Mouse (Mus musculus) limb, embryonic 14.5 days (tissue): ENCODE results near the gene D630036H23Rik. TPM values are rescaled to one million over a fixed set of nuclear protein-coding genes. Genes with fewer than 3 reads are reported as not detected.
"Not testable (repeated sequence)": the region's sequence is repeated elsewhere in the genome, so short reads cannot be mapped to it uniquely, and the experiment has no call there.

Experiments
- ATAC-seq: fragments of 200-750 bp; cut with Nextera tagmentation; 2 replicates; pipeline ENCODE4 v1.8.0; 2017; ENCODE audit warnings: low read depth, moderate number of reproducible peaks, moderate TSS enrichment; ENCODE audit not compliant: low FRiP score
- DNase-seq: peaks from one replicate; pipeline ENCODE4 v3.0.0-alpha.2; 2015; ENCODE audit warnings: low spot score
- H3K27ac ChIP-seq: fragments of 300-500 bp; sonication (generic); replicated peaks from 2 replicates; pipeline ENCODE4 v1.5.1; 2014; ENCODE audit warnings: low read depth, mild to moderate bottlenecking, low read length, moderate library complexity, mixed read lengths
- H3K27me3 ChIP-seq: fragments of 300-500 bp; sonication (generic); 2 replicates; pipeline ENCODE4 v1.6.1; 2014; ENCODE audit warnings: low read length, mixed read lengths; ENCODE audit not compliant: control insufficient read depth, insufficient read depth
- H3K36me3 ChIP-seq: fragments of 300-500 bp; sonication (generic); 2 replicates; pipeline ENCODE4 v1.6.1; 2014; ENCODE audit warnings: mild to moderate bottlenecking, low read length, moderate library complexity, mixed read lengths; ENCODE audit not compliant: control insufficient read depth, insufficient read depth
- H3K4me1 ChIP-seq: fragments of 300-500 bp; sonication (generic); 2 replicates; pipeline ENCODE4 v1.6.1; 2014; ENCODE audit warnings: antibody characterized with exemption, low read length, mixed read lengths; ENCODE audit not compliant: control insufficient read depth, insufficient read depth
- H3K4me2 ChIP-seq: fragments of 300-500 bp; sonication (generic); replicated peaks from 2 replicates; pipeline ENCODE4 v1.6.1; 2014; ENCODE audit warnings: low read depth, mild to moderate bottlenecking, low read length, moderate library complexity; ENCODE audit not compliant: severe bottlenecking
- H3K4me3 ChIP-seq: fragments of 300-500 bp; sonication (generic); replicated peaks from 2 replicates; pipeline ENCODE4 v1.5.1; 2014; ENCODE audit warnings: low read length
- H3K9ac ChIP-seq: fragments of 300-500 bp; sonication (generic); 2 replicates; pipeline ENCODE4 v1.6.1; 2014; ENCODE audit warnings: mild to moderate bottlenecking, low read depth, low read length, moderate library complexity; ENCODE audit not compliant: severe bottlenecking
- H3K9me3 ChIP-seq: fragments of 300-500 bp; sonication (generic); 2 replicates; pipeline ENCODE4 v1.6.1; 2016; ENCODE audit warnings: low read length; ENCODE audit not compliant: control insufficient read depth
- POLR2A ChIP-seq: fragments of 200-500 bp; IDR thresholded peaks from 2 replicates; pipeline ENCODE4 v1.8.0; 2012; ENCODE audit warnings: inconsistent platforms, mild to moderate bottlenecking, moderate library complexity, borderline replicate concordance; ENCODE audit not compliant: insufficient read depth, insufficient read length; ENCODE audit errors: extremely low read depth
- WGBS: fragments of 180-500 bp; shearing (Covaris S2); extraction: QIAGEN DNeasy Blood & Tissue Kit; methylation state at CpG from one replicate; pipeline ENCODE4 v1.1.7; 2014; 5-methylcytosine and 5-hydroxymethylcytosine counted together
- polyA plus RNA-seq, 2 experiments: library from polyadenylated mRNA; depleted of rRNA in 1 of 2; stranded (reverse) in 1 of 2; unstranded in 1 of 2; fragments of >200 nt; fragmentation: Nextera tagmentation in 1 of 2; extraction: Ambion mirVana in 1 of 2; gene quantifications; 2 replicates each; pipeline versions ENCODE4 v1.2.1 to v1.2.3; 2012 to 2014

The D630036H23Rik gene
- polyA plus RNA-seq, 2 experiments, result 0.99 to 1.6 TPM

DNA sequence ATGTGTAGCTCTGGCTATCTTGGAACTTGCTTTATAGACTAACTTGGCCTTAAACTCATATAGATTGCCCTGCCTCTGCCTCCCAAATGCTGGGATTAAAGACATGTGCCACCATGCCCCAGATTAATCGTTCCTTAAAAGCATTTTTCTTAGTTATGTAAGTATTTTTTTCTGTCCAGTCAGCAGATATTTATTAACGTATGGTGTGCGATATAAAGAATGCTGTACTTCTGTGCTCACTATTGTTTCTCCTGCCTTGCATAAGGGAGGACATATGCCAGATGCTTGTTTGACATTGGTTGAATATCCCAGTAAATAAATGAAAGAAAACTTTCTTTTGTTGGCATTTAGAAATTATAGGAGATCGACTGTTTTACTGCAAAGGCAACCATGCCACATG is 5.0 kb upstream of the D630036H23Rik start:
- TF ChIP-seq POLR2A, result no peak
- H3K9me3 ChIP-seq, result no peaks in the 10 kb centered on the region
- no peaks in the 10 kb centered on the region for H3K36me3 ChIP-seq
- H3K4me1 ChIP-seq, result 0 out of 2 replicates have a peak, but pooled peaks cover 2% of the 10 kb centered on the region
- H3K4me2 ChIP-seq, result no peak overlapping the region
- no peak overlapping the region for H3K9ac ChIP-seq
- H3K4me3 ChIP-seq, result no peak overlapping the region
- WGBS, result 89% methylated on average over 4 of the region's 4 CpGs
- no peak overlapping the region for H3K27ac ChIP-seq
- H3K27me3 ChIP-seq, result no peaks in the 10 kb centered on the region
- ATAC-seq (no peak), DNase-seq (no peak)

DNA sequence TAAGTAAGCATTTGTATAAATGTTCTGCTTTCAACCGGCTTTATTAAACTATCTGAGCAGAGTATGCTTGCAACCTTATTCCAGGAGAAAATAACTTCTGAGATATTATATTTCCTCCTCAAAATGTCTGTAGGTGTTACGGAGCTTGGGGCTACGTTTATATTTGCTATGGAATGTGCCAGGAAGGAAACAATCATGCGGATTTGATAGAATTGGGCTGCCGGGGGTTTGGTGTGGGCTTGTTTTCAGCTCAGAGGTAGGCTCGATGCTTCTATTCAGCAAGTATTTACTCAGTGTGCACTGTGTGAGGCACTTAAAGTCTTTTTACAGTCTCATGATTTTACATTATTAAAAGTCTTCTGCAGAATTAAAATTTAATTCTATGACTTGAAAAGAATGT is 3.4 kb upstream of the D630036H23Rik start:
- no peak overlapping the region for H3K9ac ChIP-seq
- DNase-seq (peak; percentile 23), ATAC-seq (no peak)
- no peak overlapping the region for H3K4me2 ChIP-seq
- H3K4me1 ChIP-seq, result peaks cover 10% of the 10 kb centered on the region; the same call in 1 of the 2 replicates
- H3K4me3 ChIP-seq, result no peak overlapping the region
- H3K36me3 ChIP-seq, result no peaks in the 10 kb centered on the region
- WGBS, result 18% methylated on average over 6 of the region's 6 CpGs
- H3K27me3 ChIP-seq, result no peaks in the 10 kb centered on the region
- H3K27ac ChIP-seq, result no peak overlapping the region
- TF ChIP-seq POLR2A, result no peak
- H3K9me3 ChIP-seq, result no peaks in the 10 kb centered on the region

DNA sequence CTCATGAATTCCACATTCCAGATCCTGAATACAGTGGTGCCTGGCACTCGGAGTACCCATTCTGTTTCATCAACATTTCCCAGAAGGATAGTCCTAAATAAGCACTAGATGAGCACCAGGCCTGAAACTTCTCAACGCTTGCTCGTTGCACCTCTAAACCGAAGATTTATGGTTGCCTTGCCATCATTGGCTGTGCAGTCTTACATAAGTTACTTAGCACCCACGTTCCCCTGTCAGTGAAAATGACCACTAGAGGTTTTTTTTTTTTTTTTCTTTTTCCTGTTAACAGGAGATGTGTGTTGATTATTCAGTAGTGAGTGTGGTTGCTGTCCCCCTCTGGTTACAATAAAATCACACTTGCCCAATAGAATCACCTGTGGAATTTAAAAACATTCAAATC is 1.2 kb downstream of the D630036H23Rik start:
- H3K27me3 ChIP-seq, result no peaks in the 10 kb centered on the region
- peaks cover 8% of the 10 kb centered on the region; the same call in 1 of the 2 replicates for H3K4me1 ChIP-seq
- H3K9me3 ChIP-seq, result no peaks in the 10 kb centered on the region
- H3K36me3 ChIP-seq, result no peaks in the 10 kb centered on the region
- DNase-seq (no peak), ATAC-seq (no peak)
- no peak overlapping the region for H3K27ac ChIP-seq
- peak overlapping the region; percentile 53; the same call in 1 of the 2 replicates for H3K4me3 ChIP-seq
- no peak overlapping the region for H3K9ac ChIP-seq
- H3K4me2 ChIP-seq, result peak overlapping the region; percentile 65; the same call in 1 of the 2 replicates
- 53% methylated on average over 5 of the region's 5 CpGs for WGBS
- no peak for TF ChIP-seq POLR2A

DNA sequence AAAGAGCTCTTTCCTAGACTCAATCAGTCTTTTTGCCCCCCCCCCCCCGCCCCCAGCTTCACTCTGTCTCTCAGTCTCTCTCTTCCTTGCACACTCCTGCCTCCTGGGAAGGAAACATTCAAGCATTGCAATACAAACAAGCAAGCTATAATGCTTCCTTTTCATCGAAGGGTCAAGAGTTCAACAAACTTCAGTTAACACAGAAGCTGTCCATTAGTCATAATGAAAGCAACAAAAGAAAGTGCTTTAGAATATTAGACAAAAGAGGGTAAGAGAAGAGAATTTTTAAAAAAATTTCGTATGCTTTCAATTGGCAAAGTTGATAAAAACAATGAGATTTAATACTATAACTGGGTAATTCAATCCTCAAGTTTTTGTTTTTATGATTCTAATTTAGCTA is 1.7 kb downstream of the D630036H23Rik start:
- Histone ChIP-seq H3K9ac (no peak overlapping the region), H3K4me2 (no peak overlapping the region), H3K27ac (no peak overlapping the region), H3K9me3 (no peaks in the 10 kb centered on the region), H3K4me3 (no peak overlapping the region), H3K27me3 (no peaks in the 10 kb centered on the region), H3K36me3 (no peaks in the 10 kb centered on the region), H3K4me1 (peaks cover 8% of the 10 kb centered on the region; the same call in 1 of the 2 replicates)
- DNase-seq (no peak), ATAC-seq (no peak)
- 61% methylated on average over 3 of the region's 3 CpGs for WGBS
- no peak for TF ChIP-seq POLR2A

DNA sequence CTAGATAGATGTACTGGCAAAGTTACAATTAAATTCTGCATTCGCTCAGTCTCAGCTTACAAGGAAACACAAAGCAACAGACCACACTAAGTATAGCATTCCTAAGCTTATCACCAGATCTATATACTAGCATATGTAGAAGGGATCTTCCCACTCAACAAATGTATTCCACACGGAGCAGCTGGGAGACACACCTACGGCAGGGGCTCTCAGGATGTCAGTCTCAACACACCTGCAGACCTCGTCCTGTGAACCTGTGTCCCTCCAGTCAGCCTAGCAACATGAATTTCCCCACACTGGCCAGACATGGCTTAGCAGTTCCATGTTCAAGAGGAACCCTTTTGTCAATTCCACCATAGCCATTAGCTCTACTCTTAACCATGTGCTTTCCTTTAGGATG is 5.6 kb downstream of the D630036H23Rik start:
- H3K27ac ChIP-seq, H3K4me1 ChIP-seq, H3K4me2 ChIP-seq, H3K36me3 ChIP-seq, H3K9ac ChIP-seq, H3K27me3 ChIP-seq, DNase-seq, H3K4me3 ChIP-seq, ATAC-seq, H3K9me3 ChIP-seq: not testable (repeated sequence)
- 76% methylated on average over 3 of the region's 4 CpGs for WGBS
